Mouse (Mus musculus) liver, embryonic 16.5 days (tissue): ENCODE results near the gene Anxa5. TPM values are rescaled to one million over a fixed set of nuclear protein-coding genes. Genes with fewer than 3 reads are reported as not detected.

Experiments used
- ATAC-seq: fragments of 200-750 bp; cut with Nextera tagmentation; 2 replicates; pipeline ENCODE4 v1.8.0; 2017; ENCODE audit warnings: low read depth, mild to moderate bottlenecking, moderate number of reproducible peaks, moderate library complexity
- H3K27ac ChIP-seq: fragments of 300-500 bp; sonication (generic); 2 replicates; pipeline ENCODE4 v1.5.1; 2014; ENCODE audit warnings: mild to moderate bottlenecking, low read length
- H3K27me3 ChIP-seq: fragments of 300-500 bp; sonication (generic); 2 replicates; pipeline ENCODE4 v1.6.1; 2014; ENCODE audit warnings: low read depth, low read length, mixed read lengths; ENCODE audit not compliant: control insufficient read depth, insufficient read depth
- H3K36me3 ChIP-seq: fragments of 300-500 bp; sonication (generic); 2 replicates; pipeline ENCODE4 v1.6.1; 2014; ENCODE audit warnings: mild to moderate bottlenecking; ENCODE audit not compliant: control insufficient read depth, insufficient read depth
- H3K4me1 ChIP-seq: fragments of 300-500 bp; sonication (generic); 2 replicates; pipeline ENCODE4 v1.6.1; 2014; ENCODE audit warnings: low read depth, low read length, mixed read lengths; ENCODE audit not compliant: control insufficient read depth
- H3K4me2 ChIP-seq: fragments of 300-500 bp; sonication (generic); 2 replicates; pipeline ENCODE4 v1.6.1; 2014; ENCODE audit warnings: low read depth, low read length, mixed read lengths
- H3K4me3 ChIP-seq: fragments of 300-500 bp; sonication (generic); 2 replicates; pipeline ENCODE4 v1.5.1; 2014; ENCODE audit warnings: low read depth, mild to moderate bottlenecking, low read length
- H3K9ac ChIP-seq: fragments of 300-500 bp; sonication (generic); 2 replicates; pipeline ENCODE4 v1.6.1; 2014; ENCODE audit warnings: low read depth, low read length
- H3K9me3 ChIP-seq: fragments of 300-500 bp; sonication (generic); replicated peaks from 2 replicates; pipeline ENCODE4 v1.6.1; 2016; ENCODE audit warnings: low read length; ENCODE audit not compliant: control insufficient read depth
- WGBS: fragments of 180-500 bp; shearing (Covaris S2); extraction: QIAGEN DNeasy Blood & Tissue Kit; methylation state at CpG from one replicate; pipeline ENCODE4 v1.1.7; 2014; ENCODE audit not compliant: insufficient replicate concordance; 5-methylcytosine and 5-hydroxymethylcytosine counted together
- polyA plus RNA-seq: library from polyadenylated mRNA; unstranded; fragments of >200 nt; fragmentation: Nextera tagmentation; extraction: Ambion mirVana; gene quantifications from 2 replicates; pipeline ENCODE4 v1.2.1, GENCODE M21; 2015

Gene Anxa5
- 80.2 and 80.3 TPM in 2 replicates for polyA plus RNA-seq

DNA sequence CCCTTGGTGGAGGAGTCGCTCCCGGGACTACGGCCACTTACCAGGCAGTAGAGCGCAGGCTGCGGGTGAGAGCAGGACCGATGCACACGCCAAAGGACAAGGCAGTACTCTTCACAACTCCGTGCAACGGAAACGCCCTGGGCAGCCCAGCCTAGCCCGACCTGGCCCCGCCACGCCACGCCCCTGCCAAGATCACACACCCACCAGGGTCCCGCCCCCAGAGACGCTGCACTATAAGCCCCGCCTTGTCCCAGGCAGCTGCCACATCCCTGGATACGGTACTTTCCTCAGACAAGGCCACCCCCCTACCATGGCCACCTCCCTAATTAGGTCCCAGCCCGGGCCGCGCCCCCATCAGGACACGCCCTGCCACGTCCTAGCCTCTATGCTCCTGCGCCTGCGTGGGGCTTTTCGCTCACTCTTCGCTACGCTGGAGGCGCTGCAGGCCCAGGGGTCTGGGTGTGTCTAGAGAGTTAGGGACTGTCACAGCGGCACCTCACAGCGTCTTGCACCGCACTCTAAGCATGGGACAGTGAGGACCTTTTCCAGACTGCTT is at the start of gene Anxa5, which contains the start of gene 1810062G17Rik:
Gene Anxa5, minus strand, starts transcription at position 363 of the 556 bp plus-strand sequence.
Gene 1810062G17Rik, plus strand, starts transcription at position 406 of the 556 bp plus-strand sequence.
- Histone ChIP-seq H3K9me3 (no peaks in the 10 kb centered on the region), H3K27me3 (no peaks in the 10 kb centered on the region), H3K9ac (peak within 1 kb of the TSS; percentile 64), H3K36me3 (no peaks in the 10 kb centered on the region), H3K4me1 (peaks cover 13% of the 10 kb centered on the region), H3K4me3 (peak within 1 kb of the TSS; percentile 68), H3K4me2 (peak within 1 kb of the TSS; percentile 74), H3K27ac (peak within 1 kb of the TSS; percentile 62)
- peak; percentile 96 for ATAC-seq
- under 1% methylated on average over 32 of the region's 32 CpGs for WGBS

DNA sequence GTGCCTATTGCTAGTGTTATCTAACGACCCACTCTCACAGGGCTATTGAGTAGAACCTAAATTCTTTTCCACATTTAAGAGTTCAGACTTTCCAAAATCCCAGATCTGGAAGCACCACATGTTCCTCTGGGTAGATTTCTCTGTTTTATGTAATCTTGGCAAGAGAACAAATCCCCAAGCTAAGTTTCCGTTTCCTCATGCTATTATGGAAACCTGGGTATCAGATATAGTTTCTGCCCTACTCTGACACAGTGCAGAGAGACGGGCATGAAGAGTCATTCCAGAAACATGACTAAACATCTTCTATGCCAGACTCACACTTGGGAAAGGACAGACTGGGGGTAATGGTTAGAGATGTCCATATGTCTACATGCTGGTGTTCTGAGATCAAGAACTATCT is 48.8 kb upstream of the Anxa5 start:
- H3K9me3 ChIP-seq = no peaks in the 10 kb centered on the region
- no peak for ATAC-seq
- no peaks in the 10 kb centered on the region for H3K4me1 ChIP-seq
- H3K27me3 ChIP-seq = peaks cover 27% of the 10 kb centered on the region
- H3K4me2 ChIP-seq = no peak overlapping the region
- 52% methylated on average over 3 of the region's 3 CpGs for WGBS
- no peaks in the 10 kb centered on the region for H3K36me3 ChIP-seq
- H3K9ac ChIP-seq = no peak overlapping the region
- H3K27ac ChIP-seq = no peak overlapping the region
- no peak overlapping the region for H3K4me3 ChIP-seq

DNA sequence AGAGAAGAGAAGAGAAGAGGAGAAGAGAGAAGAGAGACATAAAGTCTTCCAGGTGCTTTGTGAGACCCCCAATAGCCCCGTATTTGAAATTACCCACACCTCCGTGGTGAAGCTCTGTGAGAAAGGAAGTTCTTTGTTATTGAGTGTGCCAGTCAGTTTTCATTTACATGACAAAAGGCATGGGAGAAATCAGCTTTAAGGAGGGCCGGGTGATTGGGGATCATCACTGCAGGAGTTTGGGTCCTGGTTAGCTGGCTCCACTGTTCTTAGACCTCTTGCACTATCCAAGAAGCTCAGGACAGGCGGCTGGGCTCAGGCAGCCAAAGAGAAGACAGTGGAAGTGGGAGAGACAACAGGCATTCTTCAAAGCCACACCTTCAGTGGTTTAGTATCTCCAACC is 46.4 kb upstream of the Anxa5 start:
- Histone ChIP-seq H3K27me3 (peaks cover 27% of the 10 kb centered on the region), H3K4me1 (no peaks in the 10 kb centered on the region), H3K27ac (no peak overlapping the region), H3K9me3 (no peaks in the 10 kb centered on the region), H3K36me3 (no peaks in the 10 kb centered on the region), H3K4me3 (no peak overlapping the region), H3K9ac (no peak overlapping the region), H3K4me2 (no peak overlapping the region)
- ATAC-seq = no peak
- WGBS = 16% methylated on average over 4 of the region's 4 CpGs

DNA sequence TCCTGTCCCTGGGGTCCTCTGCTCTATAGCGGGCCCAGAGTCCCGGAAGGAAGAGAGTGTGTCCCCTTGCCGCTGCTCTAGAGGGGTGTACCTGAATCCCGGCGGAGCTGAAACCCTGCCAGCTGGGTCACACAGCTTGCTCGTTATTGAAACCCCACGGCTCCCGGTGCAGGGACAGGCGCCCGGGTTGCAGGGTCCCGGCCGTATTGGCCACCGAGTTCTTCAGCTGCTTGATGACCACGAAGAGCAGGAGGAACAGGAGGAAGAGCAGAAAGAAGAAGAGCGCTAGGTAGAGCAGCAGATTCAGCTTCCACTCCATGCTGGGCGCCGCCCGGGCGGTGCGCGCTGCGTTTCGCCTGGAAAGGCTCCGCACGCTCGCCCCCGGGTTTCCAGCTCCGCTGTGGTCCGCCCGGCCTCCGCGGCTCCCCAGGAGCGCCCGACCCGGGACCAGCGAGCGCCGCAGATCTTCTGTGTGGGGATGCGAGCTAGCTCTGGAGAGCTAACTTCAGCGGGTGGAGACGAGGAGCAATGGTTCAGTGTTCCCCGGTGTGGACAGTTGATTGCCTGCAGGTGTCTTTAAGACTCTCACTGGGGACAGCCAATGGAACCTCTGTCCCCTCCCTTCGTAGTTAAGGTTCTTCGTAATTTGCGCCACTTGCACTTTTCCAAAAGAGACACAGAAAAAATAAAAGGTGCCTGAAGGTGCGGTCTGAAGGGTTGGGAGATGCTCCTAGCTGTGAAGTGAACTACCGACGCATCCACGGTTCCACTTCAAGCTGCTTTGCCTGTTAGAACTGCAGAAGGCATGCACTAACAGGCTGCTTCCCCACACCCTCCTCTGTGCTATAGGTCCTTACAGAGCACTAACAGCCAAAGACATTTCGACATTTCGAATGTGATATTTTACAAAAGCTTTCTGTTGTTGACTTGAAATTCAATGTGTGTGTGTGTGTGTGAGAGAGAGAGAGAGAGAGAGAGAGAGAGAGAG is 45.7 kb upstream of the Anxa5 start, which contains the start of gene Gm11549:
Gene Gm11549, minus strand, starts transcription at position 741 of the 988 bp plus-strand sequence.
- no peak within 1 kb of the TSS for H3K9ac ChIP-seq
- WGBS = 1% methylated on average over 51 of the region's 51 CpGs
- peak within 1 kb of the TSS; percentile 46 for H3K4me3 ChIP-seq
- H3K9me3 ChIP-seq = no peaks in the 10 kb centered on the region
- no peaks in the 10 kb centered on the region for H3K4me1 ChIP-seq
- H3K36me3 ChIP-seq = no peaks in the 10 kb centered on the region
- peaks cover 27% of the 10 kb centered on the region for H3K27me3 ChIP-seq
- H3K4me2 ChIP-seq = peak within 1 kb of the TSS; percentile 57
- no peak for ATAC-seq
- H3K27ac ChIP-seq = no peak within 1 kb of the TSS

DNA sequence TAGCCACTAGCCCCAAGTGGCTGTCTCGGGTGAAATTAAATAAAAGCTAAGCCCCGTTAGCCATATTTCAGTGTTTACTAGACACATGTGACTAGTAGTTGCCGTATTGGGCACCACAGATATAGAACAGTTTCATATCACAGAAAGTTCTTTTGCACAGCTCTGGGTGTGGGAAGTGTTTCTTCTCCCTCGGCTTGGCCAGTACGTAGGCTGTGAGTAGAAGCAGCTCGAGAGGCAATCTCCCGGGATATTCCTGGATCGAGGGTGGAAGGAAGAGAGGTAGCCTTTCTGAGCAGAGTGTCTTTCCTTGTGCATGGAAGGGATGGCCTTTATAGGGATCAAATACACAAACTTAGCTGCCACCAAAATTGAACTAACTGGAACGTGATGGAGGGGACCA is 40.5 kb upstream of the Anxa5 start:
- no peak for ATAC-seq
- 65% methylated on average over 9 of the region's 9 CpGs for WGBS
- H3K4me2 ChIP-seq = no peak overlapping the region
- no peaks in the 10 kb centered on the region for H3K4me1 ChIP-seq
- no peak overlapping the region for H3K9ac ChIP-seq
- no peaks in the 10 kb centered on the region for H3K36me3 ChIP-seq
- no peak overlapping the region for H3K4me3 ChIP-seq
- H3K9me3 ChIP-seq = no peaks in the 10 kb centered on the region
- H3K27me3 ChIP-seq = peaks cover 12% of the 10 kb centered on the region
- H3K27ac ChIP-seq = no peak overlapping the region

DNA sequence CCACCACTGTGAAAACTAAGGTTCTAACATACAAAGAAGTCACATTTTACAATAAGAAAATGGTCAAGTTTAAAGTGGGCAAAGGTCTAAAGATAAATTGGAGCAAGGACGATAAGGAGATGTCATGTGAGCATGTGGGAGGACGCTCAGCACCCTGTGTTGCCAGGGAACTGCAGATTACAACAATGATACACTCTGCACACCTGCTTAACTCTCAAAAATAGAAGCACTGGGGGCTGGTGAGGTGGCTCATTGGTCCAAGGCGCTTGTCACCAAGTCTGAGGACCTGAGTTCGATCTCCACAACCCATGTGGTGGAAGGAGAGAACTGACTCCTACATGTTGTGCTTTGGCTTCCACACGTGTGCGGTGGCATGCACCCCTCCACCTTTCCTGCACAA is 35.8 kb upstream of the Anxa5 start:
- no peak for ATAC-seq
- Histone ChIP-seq H3K4me1 (no peaks in the 10 kb centered on the region), H3K27ac (no peak overlapping the region), H3K27me3 (no peaks in the 10 kb centered on the region), H3K36me3 (no peaks in the 10 kb centered on the region), H3K9me3 (no peaks in the 10 kb centered on the region), H3K4me3 (no peak overlapping the region), H3K9ac (no peak overlapping the region), H3K4me2 (no peak overlapping the region)
- WGBS = 68% methylated on average over 6 of the region's 6 CpGs

DNA sequence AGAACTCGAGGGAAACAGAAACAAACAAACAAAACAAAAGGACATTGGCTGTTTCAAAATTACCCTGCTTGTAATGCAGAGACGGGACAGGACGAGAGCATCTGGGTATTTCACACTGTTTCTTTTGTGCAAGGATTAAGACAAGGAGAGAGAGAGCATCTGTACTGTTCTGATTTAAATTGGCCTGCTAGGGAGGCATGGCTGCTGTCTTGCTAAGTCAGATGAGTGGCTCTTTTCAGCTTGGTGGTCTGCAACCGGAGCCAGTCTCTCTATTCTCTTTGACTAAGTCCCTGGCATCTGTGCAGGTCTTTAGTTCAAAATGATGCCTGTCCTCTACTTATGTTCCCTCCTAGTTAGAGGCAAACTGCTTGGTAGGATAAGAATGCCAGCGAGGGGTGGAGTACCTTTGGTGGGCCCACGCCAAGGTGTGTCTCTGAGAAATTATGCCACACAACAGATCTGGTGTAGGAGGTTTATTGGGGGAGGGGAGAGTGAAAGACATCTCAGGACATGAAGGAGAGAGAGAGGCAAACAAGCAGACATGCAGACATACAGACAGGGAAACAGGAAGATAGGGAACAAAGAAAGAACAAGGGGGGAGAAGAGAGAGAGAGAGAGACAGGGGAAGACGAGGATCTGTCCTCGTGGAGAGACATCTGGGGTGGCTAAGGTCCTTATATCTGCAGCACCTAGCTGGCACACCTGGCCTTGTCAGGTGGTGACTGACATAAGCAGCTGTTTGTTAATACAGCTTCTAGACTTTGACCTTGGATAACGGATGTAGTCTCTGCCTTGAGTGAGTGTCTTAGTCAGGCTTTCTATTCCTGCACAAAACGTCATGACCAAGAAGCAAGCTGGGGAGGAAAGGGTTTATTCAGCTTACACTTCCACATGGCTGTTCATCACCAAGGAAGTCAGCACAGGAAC is 30.4 kb upstream of the Anxa5 start:
- Histone ChIP-seq H3K27ac (no peak overlapping the region), H3K9ac (no peak overlapping the region), H3K36me3 (no peaks in the 10 kb centered on the region), H3K27me3 (no peaks in the 10 kb centered on the region), H3K4me3 (no peak overlapping the region), H3K4me1 (no peaks in the 10 kb centered on the region), H3K4me2 (no peak overlapping the region), H3K9me3 (no peaks in the 10 kb centered on the region)
- no peak for ATAC-seq
- 53% methylated on average over 10 of the region's 10 CpGs for WGBS

DNA sequence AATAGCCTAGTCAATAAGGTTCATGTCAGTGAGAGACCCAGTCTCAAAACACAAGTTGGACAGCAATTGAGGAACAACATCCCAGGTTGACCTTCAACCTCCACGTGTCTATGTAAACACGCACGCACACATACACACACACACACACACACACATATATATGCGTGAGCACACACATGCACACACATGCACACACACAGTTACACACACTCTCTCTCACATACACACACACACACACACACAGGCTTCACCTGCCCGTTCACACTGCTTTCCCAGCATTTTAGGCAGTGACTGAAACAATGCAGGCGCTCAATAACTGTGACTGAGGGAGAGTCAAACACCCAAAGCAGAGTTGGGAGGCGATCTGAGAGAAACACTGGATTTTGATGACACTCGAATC is 29.6 kb upstream of the Anxa5 start:
- H3K9me3 ChIP-seq = no peaks in the 10 kb centered on the region
- no peak overlapping the region for H3K27ac ChIP-seq
- WGBS = 71% methylated on average over 8 of the region's 8 CpGs
- no peaks in the 10 kb centered on the region for H3K36me3 ChIP-seq
- H3K9ac ChIP-seq = no peak overlapping the region
- no peaks in the 10 kb centered on the region for H3K27me3 ChIP-seq
- ATAC-seq = no peak
- H3K4me2 ChIP-seq = no peak overlapping the region
- H3K4me1 ChIP-seq = no peaks in the 10 kb centered on the region
- H3K4me3 ChIP-seq = no peak overlapping the region
